Mouse (Mus musculus) adipocyte (in vitro differentiated cells): ENCODE results near the gene B3gnt3.
"Not testable (repeated sequence)": the region's sequence is repeated elsewhere in the genome, so short reads cannot be mapped to it uniquely, and the experiment has no call there.

Source experiments
- DNase-seq: peaks from one replicate; pipeline ENCODE4 v3.0.0-alpha.2; 2016; ENCODE audit warnings: low spot score

B3gnt3 gene

GRCm38 (mm10) chr8:71701414-71702086 lies at the start of gene B3gnt3:
B3gnt3 (minus strand) TSS chr8:71701789.
- DNase-seq, result no peak

GRCm38 (mm10) chr8:71749321-71750075 lies 47.9 kb upstream of the B3gnt3 start:
- not testable (repeated sequence) for DNase-seq

- DNase-seq, result not testable (repeated sequence)
Observed at GRCm38 (mm10) chr8:71747082-71747481, 45.5 kb upstream of the B3gnt3 start.

GRCm38 (mm10) chr8:71745322-71745721 lies 43.7 kb upstream of the B3gnt3 start:
- no peak for DNase-seq

- no peak for DNase-seq
Observed at GRCm38 (mm10) chr8:71742783-71743182, 41.2 kb upstream of the B3gnt3 start.

GRCm38 (mm10) chr8:71741687-71742114 lies 40.1 kb upstream of the B3gnt3 start:
- DNase-seq, result no peak

GRCm38 (mm10) chr8:71741226-71741625 lies 39.6 kb upstream of the B3gnt3 start:
- DNase-seq, result no peak

GRCm38 (mm10) chr8:71738316-71738715 lies 36.7 kb upstream of the B3gnt3 start:
- DNase-seq, result not testable (repeated sequence)

GRCm38 (mm10) chr8:71731652-71732230 lies 30.2 kb upstream of the B3gnt3 start:
- DNase-seq, result peak; percentile 22

- DNase-seq, result no peak
Observed at GRCm38 (mm10) chr8:71728826-71729620, 27.4 kb upstream of the B3gnt3 start.

- no peak for DNase-seq
Observed at GRCm38 (mm10) chr8:71728240-71728785, 26.7 kb upstream of the B3gnt3 start.

GRCm38 (mm10) chr8:71725122-71725924 lies 23.7 kb upstream of the B3gnt3 start, which contains the start of gene Fcho1:
Fcho1 (minus strand) TSS chr8:71725716.
- DNase-seq, result no peak

GRCm38 (mm10) chr8:71724389-71724788 lies 22.8 kb upstream of the B3gnt3 start:
- no peak for DNase-seq

- no peak for DNase-seq
Observed at GRCm38 (mm10) chr8:71723047-71723551, 21.5 kb upstream of the B3gnt3 start.

- DNase-seq, result no peak
Observed at GRCm38 (mm10) chr8:71719928-71720457, 18.4 kb upstream of the B3gnt3 start.

- DNase-seq, result no peak
Observed at GRCm38 (mm10) chr8:71719218-71719617, 17.6 kb upstream of the B3gnt3 start.

- no peak for DNase-seq
Observed at GRCm38 (mm10) chr8:71718252-71718651, 16.7 kb upstream of the B3gnt3 start.

- no peak for DNase-seq
Observed at GRCm38 (mm10) chr8:71717096-71717495, 15.5 kb upstream of the B3gnt3 start.

GRCm38 (mm10) chr8:71716561-71717053 lies 15.0 kb upstream of the B3gnt3 start:
- DNase-seq, result no peak

- DNase-seq, result no peak
Observed at GRCm38 (mm10) chr8:71715531-71715930, 13.9 kb upstream of the B3gnt3 start.
